Mouse (Mus musculus) CH12.LX (cell line): ENCODE data around the gene Map4k1. TPM values are rescaled to one million over a fixed set of nuclear protein-coding genes. Genes with fewer than 3 reads are reported as not detected.

Experiments used
- DNase-seq: peaks from one replicate; pipeline ENCODE4 v3.0.0-alpha.2; 2013; ENCODE audit errors: extremely low read depth
- H3K27ac ChIP-seq: 2 replicates; pipeline ENCODE4 v1.5.1; 2012; ENCODE audit warnings: low read depth, mild to moderate bottlenecking, control low read depth, moderate library complexity; ENCODE audit not compliant: insufficient read depth
- H3K27me3 ChIP-seq: replicated peaks from 2 replicates; pipeline ENCODE3; 2012; ENCODE audit warnings: inconsistent platforms
- H3K36me3 ChIP-seq, 2 experiments: replicated peaks in 1 of 2; 2 replicates each; pipeline versions ENCODE3 to v1.6.1; 2012; ENCODE audit warnings: inconsistent platforms in 1 of 2, low read length in 1 of 2, mild to moderate bottlenecking in 1 of 2, mixed read lengths in 1 of 2, moderate library complexity in 1 of 2; ENCODE audit not compliant: control insufficient read depth in 1 of 2, insufficient read depth in 1 of 2
- H3K4me1 ChIP-seq, 2 experiments: 2 replicates each; pipeline ENCODE4 v1.6.1; 2012; ENCODE audit warnings: inconsistent platforms in 1 of 2, moderate library complexity in 1 of 2; ENCODE audit not compliant: insufficient read depth in 2 of 2, control insufficient read depth in 1 of 2
- H3K4me2 ChIP-seq: 2 replicates; pipeline ENCODE4 v1.6.1; 2012; ENCODE audit warnings: low read depth, mild to moderate bottlenecking, control low read depth; ENCODE audit not compliant: poor library complexity, insufficient read depth, severe bottlenecking
- H3K4me3 ChIP-seq, 3 experiments: fragments of 150-350 bp in 1 of 3; sonication (generic) in 1 of 3; replicated peaks in 1 of 3; 2 replicates each; pipeline versions ENCODE3 to v1.5.1; 2011 to 2012; ENCODE audit warnings: low read depth in 2 of 3, low read length in 2 of 3, mild to moderate bottlenecking in 2 of 3, moderate library complexity in 2 of 3, control low read depth in 1 of 3, improper control_type of control experiment in 1 of 3, inconsistent platforms in 1 of 3, mixed read lengths in 1 of 3; ENCODE audit not compliant: poor library complexity in 1 of 3
- H3K79me2 ChIP-seq: replicated peaks from 2 replicates; pipeline ENCODE4 v1.6.1; 2012; ENCODE audit warnings: mild to moderate bottlenecking, moderate library complexity; ENCODE audit not compliant: control insufficient read depth, poor library complexity, insufficient read depth, severe bottlenecking; ENCODE audit errors: extremely low read depth
- H3K9ac ChIP-seq: 2 replicates; pipeline ENCODE4 v1.6.1; 2012; ENCODE audit warnings: low read depth, mild to moderate bottlenecking, control low read depth, moderate library complexity; ENCODE audit not compliant: insufficient read depth
- H3K9me3 ChIP-seq: replicated peaks from 2 replicates; pipeline ENCODE3; 2012; ENCODE audit warnings: low read length, inconsistent platforms, mixed read lengths
- CHD1 ChIP-seq: IDR thresholded peaks from 2 replicates; pipeline ENCODE4 v1.6.1; 2012; ENCODE audit warnings: low read depth, low read length, improper control_type of control experiment, inconsistent platforms
- CHD2 ChIP-seq: IDR thresholded peaks from 2 replicates; pipeline ENCODE4 v1.6.1; 2011; ENCODE audit warnings: low read length, improper control_type of control experiment
- CTCF ChIP-seq, 2 experiments: IDR thresholded peaks in 1 of 2; conservative IDR thresholded peaks in 1 of 2; 2 replicates each; pipeline ENCODE4 v1.5.1; 2011 to 2012; ENCODE audit warnings: low read depth in 2 of 2, low read length in 2 of 2, improper control_type of control experiment in 1 of 2, inconsistent platforms in 1 of 2, mild to moderate bottlenecking in 1 of 2, moderate library complexity in 1 of 2
- ELF1 ChIP-seq: IDR thresholded peaks from 2 replicates; pipeline ENCODE4 v1.6.1; 2014; ENCODE audit warnings: low read depth, mild to moderate bottlenecking, inconsistent platforms, low read length, improper control_type of control experiment
- EP300 ChIP-seq: IDR thresholded peaks from 2 replicates; pipeline ENCODE4 v1.6.1; 2011; ENCODE audit warnings: low read length, improper control_type of control experiment
- GABPA ChIP-seq: IDR thresholded peaks from 2 replicates; pipeline ENCODE4 v1.6.1; 2012; ENCODE audit warnings: low read depth, low read length, improper control_type of control experiment, inconsistent platforms; ENCODE audit not compliant: insufficient replicate concordance
- JUN ChIP-seq: IDR thresholded peaks from 2 replicates; pipeline ENCODE4 v1.6.1; 2011; ENCODE audit warnings: low read depth, mild to moderate bottlenecking, low read length, improper control_type of control experiment, moderate library complexity; ENCODE audit not compliant: insufficient read depth
- KAT2A ChIP-seq: IDR thresholded peaks from 2 replicates; pipeline ENCODE4 v1.6.1; 2012; ENCODE audit warnings: low read length, improper control_type of control experiment, inconsistent platforms; ENCODE audit not compliant: insufficient replicate concordance
- MAFK ChIP-seq: IDR thresholded peaks from 2 replicates; pipeline ENCODE4 v1.6.1; 2011; ENCODE audit warnings: low read length, improper control_type of control experiment; ENCODE audit not compliant: insufficient replicate concordance
- MAX ChIP-seq: IDR thresholded peaks from 2 replicates; pipeline ENCODE4 v1.6.1; 2011; ENCODE audit warnings: low read length, improper control_type of control experiment
- MEF2A ChIP-seq: IDR thresholded peaks from 2 replicates; pipeline ENCODE4 v1.6.1; 2014; ENCODE audit warnings: low read depth, mild to moderate bottlenecking, inconsistent platforms, low read length, improper control_type of control experiment, borderline replicate concordance
- MYC ChIP-seq: IDR thresholded peaks from 2 replicates; pipeline ENCODE4 v1.6.1; 2011; ENCODE audit warnings: low read depth, mild to moderate bottlenecking, improper control_type of control experiment, low read length
- NRF1 ChIP-seq: IDR thresholded peaks from 2 replicates; pipeline ENCODE4 v1.6.1; 2014; ENCODE audit warnings: low read depth, mild to moderate bottlenecking, inconsistent platforms, low read length, improper control_type of control experiment, moderate library complexity
- PAX5 ChIP-seq: IDR thresholded peaks from 2 replicates; pipeline ENCODE4 v1.6.1; 2012; ENCODE audit warnings: low read length, inconsistent platforms, mixed read lengths
- POLR2AphosphoS2 ChIP-seq: IDR thresholded peaks from 2 replicates; pipeline ENCODE4 v1.6.1; 2011; ENCODE audit warnings: low read depth, low read length, improper control_type of control experiment
- RCOR1 ChIP-seq: conservative IDR thresholded peaks from 2 replicates; pipeline ENCODE4 v1.6.1; 2012; ENCODE audit warnings: low read depth, mild to moderate bottlenecking, inconsistent platforms, low read length, improper control_type of control experiment
- SMC3 ChIP-seq: IDR thresholded peaks from 2 replicates; pipeline ENCODE4 v1.6.1; 2011; ENCODE audit warnings: low read depth, low read length, improper control_type of control experiment
- TBP ChIP-seq: conservative IDR thresholded peaks from 2 replicates; pipeline ENCODE4 v1.6.1; 2011; ENCODE audit warnings: low read depth, low read length, improper control_type of control experiment
- TCF12 ChIP-seq: IDR thresholded peaks from 2 replicates; pipeline ENCODE4 v1.6.1; 2014; ENCODE audit warnings: low read depth, mild to moderate bottlenecking, inconsistent platforms, low read length, improper control_type of control experiment
- USF1 ChIP-seq: IDR thresholded peaks from 2 replicates; pipeline ENCODE4 v1.6.1; 2014; ENCODE audit warnings: low read depth, mild to moderate bottlenecking, inconsistent platforms, low read length, improper control_type of control experiment
- ZKSCAN1 ChIP-seq: IDR thresholded peaks from 2 replicates; pipeline ENCODE4 v1.6.1; 2012; ENCODE audit warnings: low read depth, inconsistent platforms, low read length, improper control_type of control experiment, borderline replicate concordance
- ZNF384 ChIP-seq: IDR thresholded peaks from 2 replicates; pipeline ENCODE4 v1.6.1; 2012; ENCODE audit warnings: low read depth, low read length, improper control_type of control experiment, inconsistent platforms
- dilution Hi-C: fragments of 300-500 bp; cut with MboI; formaldehyde crosslinking; loops from 2 replicates; pipeline ENCODE4 v1.14.3; 2020; ENCODE audit warnings: low sequenced_read_pairs; ENCODE audit not compliant: extremely low pct_unique_long_range_greater_than_20kb, extremely low pct_ligation_motif_present
- in situ Hi-C: fragments of 300-500 bp; cut with MboI; formaldehyde crosslinking; loops from 3 replicates; pipeline ENCODE4 v1.14.3; 2019; ENCODE audit warnings: low sequenced_read_pairs, low pct_ligation_motif_present, low pct_unique_long_range_greater_than_20kb, mixed read lengths
- polyA plus RNA-seq: library from polyadenylated mRNA; unstranded; fragments of >175 nt; gene quantifications from 2 replicates; pipeline ENCODE4 v1.2.1, GENCODE M21; 2012; ENCODE audit warnings: low read depth; ENCODE audit not compliant: insufficient read length
- total RNA-seq, 2 experiments: library from RNA; depleted of rRNA; stranded (reverse); fragments of 300-350 nt in 1 of 2; fragments of >200 nt in 1 of 2; gene quantifications; 2 replicates each; pipeline ENCODE4 v1.2.3; 2012 to 2014

The Map4k1 gene
- total and polyA plus RNA-seq, 3 experiments: 114 to 395 (median 183) TPM

GRCm38 (mm10) chr7:28973025-28973424 is 8.8 kb upstream of the Map4k1 start:
- TF ChIP-seq CHD1 (no peak), MAX (peak; percentile 59), CTCF (conservative IDR thresholded peaks at IDR 0.05 in 1 of 2, IDR thresholded peaks at IDR 0.05 in 1 of 2; ENCODE audit: low read depth in 2 of 2, low read length in 2 of 2) (peak in 1 of 2 experiments; percentile 28; a peak in 1 of 4 replicates), MYC (peak; percentile 90)
- no peak overlapping the region for H3K9ac ChIP-seq
- H3K4me2 ChIP-seq: no peak overlapping the region
- no peaks in the 10 kb centered on the region for H3K79me2 ChIP-seq
- H3K4me3 ChIP-seq: no peak overlapping the region
- H3K27ac ChIP-seq: no peak overlapping the region
- no peaks in the 10 kb centered on the region for H3K27me3 ChIP-seq
- peak; percentile 17 for DNase-seq
- H3K4me1 ChIP-seq: peaks cover 4 to 31% of the 10 kb centered on the region in 2 experiments
- peaks cover 59 to 88% of the 10 kb centered on the region in 2 experiments for H3K36me3 ChIP-seq
- in situ Hi-C loops (no loop called here), dilution Hi-C loops (no loop called here)
- H3K9me3 ChIP-seq: no peaks in the 10 kb centered on the region

GRCm38 (mm10) chr7:28977556-28977955 is 4.3 kb upstream of the Map4k1 start:
- in situ Hi-C loops: no loop called here
- H3K27me3 ChIP-seq: no peaks in the 10 kb centered on the region
- no peak overlapping the region for H3K4me3 ChIP-seq
- H3K36me3 ChIP-seq: peaks cover 55 to 68% of the 10 kb centered on the region in 2 experiments
- no peak overlapping the region for H3K4me2 ChIP-seq
- no peak for DNase-seq
- peaks cover 22% of the 10 kb centered on the region for H3K79me2 ChIP-seq
- H3K27ac ChIP-seq: no peak overlapping the region
- peaks cover 4 to 31% of the 10 kb centered on the region in 2 experiments for H3K4me1 ChIP-seq
- TF ChIP-seq ZKSCAN1 (no peak), MAFK (no peak), CHD1 (no peak), USF1 (no peak), GABPA (no peak), EP300 (no peak), TBP (no peak), TCF12 (no peak)
- TF ChIP-seq, all 38 proteins: peak for 0
- Histone ChIP-seq H3K9me3 (no peaks in the 10 kb centered on the region), H3K9ac (no peak overlapping the region)
- dilution Hi-C loops: no loop called here

GRCm38 (mm10) chr7:28982274-28983013 is 594 bp downstream of the Map4k1 start:
- H3K27ac ChIP-seq: peak overlapping the region; percentile 98
- H3K36me3 ChIP-seq: peaks cover 44 to 55% of the 10 kb centered on the region in 2 experiments
- no peaks in the 10 kb centered on the region for H3K9me3 ChIP-seq
- H3K4me1 ChIP-seq: peaks cover 21 to 43% of the 10 kb centered on the region in 2 experiments
- H3K4me3 ChIP-seq: peak overlapping the region; percentile 84 to 99 (median 97)
- peak overlapping the region; percentile 33 for H3K4me2 ChIP-seq
- in situ Hi-C loops (no loop called here), dilution Hi-C loops (no loop called here)
- H3K27me3 ChIP-seq: no peaks in the 10 kb centered on the region
- peak overlapping the region; percentile 94 for H3K9ac ChIP-seq
- peaks cover 61% of the 10 kb centered on the region for H3K79me2 ChIP-seq
- DNase-seq: peak; percentile 99
- TF ChIP-seq JUN: no peak
- TF ChIP-seq ELF1: peak; percentile 67; the same call in 1 of the 2 replicates
- no peak; the same call in none of the 2 replicates for TF ChIP-seq SMC3
- no peak; the same call in 1 of the 2 replicates for TF ChIP-seq CHD1
- peak; percentile 68; the same call in 1 of the 2 replicates for TF ChIP-seq MAFK
- peak; percentile 84 for TF ChIP-seq CHD2
- TF ChIP-seq POLR2AphosphoS2: peak; percentile 87
- no peak for TF ChIP-seq PAX5
- peak; percentile 96 for TF ChIP-seq TCF12
- TF ChIP-seq NRF1: peak; percentile 23; the same call in 1 of the 2 replicates
- TF ChIP-seq MEF2A: peak; percentile 96
- TF ChIP-seq USF1: no peak
- TF ChIP-seq MAX: peak; percentile 80
- peak; percentile 73 for TF ChIP-seq RCOR1
- peak; percentile 75 for TF ChIP-seq ZNF384
- TF ChIP-seq EP300: peak; percentile 90
- TF ChIP-seq KAT2A: 0 out of 2 replicates have a peak, but pooled peaks have one; percentile 78
- TF ChIP-seq GABPA: no peak
